13 mouse cellular contexts compared by ENCODE assay signal in the genomic region with DNA sequence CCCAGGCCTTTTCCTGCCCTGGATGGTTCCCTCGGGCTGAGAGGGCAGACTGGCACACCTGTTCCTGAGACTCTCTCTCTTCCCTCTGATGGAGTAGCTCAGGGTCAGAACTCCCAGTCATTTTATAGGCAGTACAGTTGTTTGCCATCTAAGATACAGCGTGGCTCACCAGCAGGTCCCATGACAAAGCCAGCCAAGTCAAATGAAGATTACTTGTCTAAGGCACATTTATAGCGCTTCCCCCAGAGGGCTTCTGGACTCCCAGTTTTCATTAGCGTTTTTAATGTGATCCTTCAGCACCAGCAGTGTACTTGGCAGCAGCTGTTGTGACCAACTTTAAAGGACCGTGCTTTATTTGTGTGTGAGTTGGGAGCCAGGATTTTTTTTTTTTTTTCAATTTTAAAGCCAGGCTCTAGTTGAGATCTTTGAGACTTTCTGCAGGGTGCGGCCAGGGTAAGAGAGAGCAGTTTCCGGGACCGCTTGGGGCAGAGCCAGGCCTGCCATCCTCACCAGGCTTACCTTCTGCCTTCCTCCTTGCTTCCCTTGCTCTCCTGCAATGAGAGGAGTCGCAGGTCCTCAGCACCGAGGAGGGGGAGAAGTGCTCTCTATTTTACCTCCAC.
DNase-seq lines count a peak whose midpoint lies in the region; ATAC-seq lines count a peak whose summit lies in the region.
"Had no signal": no experiment of that assay in that cellular context is flagged by ENCODE, and none has a peak within 500 bp of the region (broad histone marks: within the 10 kb centered on the region; RNA-seq: fewer than 3 reads in every experiment).

No protein-coding gene starts in this region.

- H3K27ac ChIP-seq in kidney, embryonic 15.5 days: no peak overlapping the region
- H3K27ac ChIP-seq in neural tube, embryonic 14.5 days (ENCODE audit: low read depth, low read length): no peak overlapping the region
- H3K27ac ChIP-seq: heart, embryonic 10.5 days had no signal

- no peaks in the 10 kb centered on the region for H3K9me3 ChIP-seq in kidney, embryonic 15.5 days (replicated peaks)
- H3K9me3 ChIP-seq in neural tube, embryonic 14.5 days (ENCODE audit: control insufficient read depth, low read length): no peaks in the 10 kb centered on the region
- H3K9me3 ChIP-seq: G1E; heart, embryonic 10.5 days had no signal

- H3K4me2 ChIP-seq in kidney, embryonic 15.5 days: no peak overlapping the region
- H3K4me2 ChIP-seq in neural tube, embryonic 14.5 days (ENCODE audit: low read depth, low read length): no peak overlapping the region

- no peaks in the 10 kb centered on the region for H3K4me1 ChIP-seq in kidney, embryonic 15.5 days
- H3K4me1 ChIP-seq in neural tube, embryonic 14.5 days (ENCODE audit: control insufficient read depth, insufficient read depth, low read length): 0 out of 2 replicates have a peak, but pooled peaks cover 5% of the 10 kb centered on the region

- no peaks in the 10 kb centered on the region for H3K27me3 ChIP-seq in kidney, embryonic 15.5 days
- H3K27me3 ChIP-seq in neural tube, embryonic 14.5 days (ENCODE audit: control insufficient read depth, insufficient read depth, low read length): no peaks in the 10 kb centered on the region

- 71% methylated on average over 10 of the region's 10 CpGs for WGBS in kidney, embryonic 15.5 days
- WGBS in large intestine, adult 2 months: 22% methylated on average over 10 of the region's 10 CpGs
- 47% methylated on average over 10 of the region's 10 CpGs for WGBS in neural tube, embryonic 14.5 days

- 0 out of 2 replicates have a peak, but pooled peaks have one; percentile 10 for ATAC-seq in cerebellum, adult (ENCODE audit: insufficient number of reproducible peaks, low FRiP score, low TSS enrichment)
- 0 out of 2 replicates have a peak, but pooled peaks have one; percentile 6 for ATAC-seq in kidney, embryonic 15.5 days (replicated peaks; ENCODE audit: low FRiP score)
- peak; percentile 80; the same call in 1 of the 2 replicates for ATAC-seq in neural tube, embryonic 14.5 days (ENCODE audit: low read depth)

- no peak overlapping the region for H3K9ac ChIP-seq in kidney, embryonic 15.5 days
- no peak overlapping the region for H3K9ac ChIP-seq in neural tube, embryonic 14.5 days (replicated peaks; ENCODE audit: low read depth, low read length)

- DNase-seq in cerebellum, adult 9-11 months: no peak
- no peak for DNase-seq in kidney, adult 18-20 months
- DNase-seq in large intestine, adult 2 months (ENCODE audit: low read depth, low spot score): peak; percentile 72
- no peak for DNase-seq in ovary, postnatal 14 days (ENCODE audit: low spot score)
- DNase-seq in left cerebral cortex, adult 8-10 months (ENCODE audit: low spot score in 2 of 2): no peak
- DNase-seq: adrenal gland, adult 2 months; cerebellum, adult 2 months; lung, postnatal 36 days had no signal

- peaks cover 73% of the 10 kb centered on the region for H3K36me3 ChIP-seq in kidney, embryonic 15.5 days
- H3K36me3 ChIP-seq in neural tube, embryonic 14.5 days (ENCODE audit: control insufficient read depth, insufficient read depth, low read length): no peaks in the 10 kb centered on the region

- no peak overlapping the region for H3K4me3 ChIP-seq in kidney, embryonic 15.5 days (replicated peaks)
- no peak overlapping the region for H3K4me3 ChIP-seq in neural tube, embryonic 14.5 days (ENCODE audit: low read depth, low read length)
- H3K4me3 ChIP-seq: heart, embryonic 10.5 days had no signal

Comparison
In these comparisons a context has a peak if more than half of its experiments do, and no peak if none do; other contexts are left out.
1. ATAC-seq: peak in every context shown above with its lines; median percentile 80 in neural tube, embryonic 14.5 days; 10 in cerebellum, adult; 6 in kidney, embryonic 15.5 days.